Mouse (Mus musculus): ENCODE measurements around the gene Il4i1. TPM values are rescaled to one million over a fixed set of nuclear protein-coding genes. Genes with fewer than 3 reads are reported as not detected.

Il4i1 gene
- polyA plus RNA-seq, 2 experiments from 2014 or later = 1.9 to 3.6 TPM

Other genes starting within 250 kb of the Il4i1 start
- 1 to 10 TPM in 1 of 2 experiments, under 1 TPM in 1; 0.52 to 6.7 TPM for gene Napsa, start 244.0 kb upstream of the Il4i1 start, polyA plus RNA-seq (2017; shearing (Covaris generic))
- under 1 TPM in 1 of 2 experiments, not detected in 1; 0.42 TPM for gene Kcnc3, start 225.7 kb upstream of the Il4i1 start, polyA plus RNA-seq (2017; shearing (Covaris generic))
- gene Myh14, start 145.5 kb upstream of the Il4i1 start, polyA plus RNA-seq (2017; shearing (Covaris generic)) = not detected
- gene Izumo2, start 107.6 kb upstream of the Il4i1 start, polyA plus RNA-seq (2017; shearing (Covaris generic)) = not detected
- 10 to 100 TPM; 79.6 to 97.6 TPM for gene Vrk3, start 68.0 kb upstream of the Il4i1 start, polyA plus RNA-seq (2017; shearing (Covaris generic))
- under 1 TPM; 0.16 to 0.63 TPM for gene Zfp473, start 65.3 kb upstream of the Il4i1 start, polyA plus RNA-seq (2017; shearing (Covaris generic))
- 10 to 100 TPM; 27.3 to 57.8 TPM for gene Nup62, start 299 bp upstream of the Il4i1 start, polyA plus RNA-seq (2017; shearing (Covaris generic))
- under 1 TPM; 0.19 to 0.35 TPM for gene Atf5, start 271 bp downstream of the Il4i1 start, polyA plus RNA-seq (2017; shearing (Covaris generic))
- 1 to 10 TPM; 1.2 to 3.1 TPM for gene Akt1s1, start 32.6 kb downstream of the Il4i1 start, polyA plus RNA-seq (2017; shearing (Covaris generic))
- gene Tbc1d17, start 32.7 kb downstream of the Il4i1 start, polyA plus RNA-seq (2017; shearing (Covaris generic)) = 10 to 100 TPM; 64.8 to 85.3 TPM
- gene Pnkp, start 40.8 kb downstream of the Il4i1 start, polyA plus RNA-seq (2017; shearing (Covaris generic)) = 10 to 100 TPM; 45.0 to 74.3 TPM
- gene Ptov1, start 53.4 kb downstream of the Il4i1 start, polyA plus RNA-seq (2017; shearing (Covaris generic)) = 1 to 10 TPM; 1.1 to 3.9 TPM
- gene Med25, start 76.3 kb downstream of the Il4i1 start, polyA plus RNA-seq (2017; shearing (Covaris generic)) = 10 to 100 TPM in 1 of 2 experiments, 1 to 10 TPM in 1; 9.1 to 10.9 TPM
- 10 to 100 TPM in 1 of 2 experiments, 1 to 10 TPM in 1; 9.2 to 17.5 TPM for gene Fuz, start 79.7 kb downstream of the Il4i1 start, polyA plus RNA-seq (2017; shearing (Covaris generic))
- 1 to 10 TPM; 6.2 to 7.4 TPM for gene Ap2a1, start 113.1 kb downstream of the Il4i1 start, polyA plus RNA-seq (2017; shearing (Covaris generic))
- gene Tsks, start 126.8 kb downstream of the Il4i1 start, polyA plus RNA-seq (2017; shearing (Covaris generic)) = not detected
- under 1 TPM; 0.36 to 0.92 TPM for gene Cpt1c, start 158.5 kb downstream of the Il4i1 start, polyA plus RNA-seq (2017; shearing (Covaris generic))
- 100 to 1,000 TPM in 1 of 2 experiments, 10 to 100 TPM in 1; 39.7 to 114 TPM for gene Prmt1, start 170.2 kb downstream of the Il4i1 start, polyA plus RNA-seq (2017; shearing (Covaris generic))
- gene Irf3, start 181.3 kb downstream of the Il4i1 start, polyA plus RNA-seq (2017; shearing (Covaris generic)) = 100 to 1,000 TPM; 117 to 147 TPM
- gene Bcl2l12, start 182.3 kb downstream of the Il4i1 start, polyA plus RNA-seq (2017; shearing (Covaris generic)) = 10 to 100 TPM; 23.6 to 30.1 TPM
- gene Scaf1, start 200.0 kb downstream of the Il4i1 start, polyA plus RNA-seq (2017; shearing (Covaris generic)) = 1 to 10 TPM; 7.0 to 9.3 TPM
- gene Rras, start 201.6 kb downstream of the Il4i1 start, polyA plus RNA-seq (2017; shearing (Covaris generic)) = 1 to 10 TPM; 2.0 to 3.9 TPM
- 10 to 100 TPM; 10.8 to 10.9 TPM for gene Prr12, start 236.5 kb downstream of the Il4i1 start, polyA plus RNA-seq (2017; shearing (Covaris generic))
- 100 to 1,000 TPM; 158 to 199 TPM for gene Nosip, start 246.0 kb downstream of the Il4i1 start, polyA plus RNA-seq (2017; shearing (Covaris generic))
- 1 to 10 TPM; 1.7 to 2.8 TPM for gene Prrg2, start 246.3 kb downstream of the Il4i1 start, polyA plus RNA-seq (2017; shearing (Covaris generic))

Measured in CD4-positive, CD25-positive, alpha-beta regulatory T cell, adult 4 months (primary cell).